Mouse (Mus musculus) cerebral cortex, adult 2 months (tissue): Measurements from ENCODE around the gene Cacnb2.

Experiments used
- WGBS: fragments of 180-500 bp; shearing (Covaris S2); methylation state at CpG from one replicate; pipeline ENCODE4 v1.1.7; 2018; 5-methylcytosine and 5-hydroxymethylcytosine counted together

Cacnb2 gene

DNA sequence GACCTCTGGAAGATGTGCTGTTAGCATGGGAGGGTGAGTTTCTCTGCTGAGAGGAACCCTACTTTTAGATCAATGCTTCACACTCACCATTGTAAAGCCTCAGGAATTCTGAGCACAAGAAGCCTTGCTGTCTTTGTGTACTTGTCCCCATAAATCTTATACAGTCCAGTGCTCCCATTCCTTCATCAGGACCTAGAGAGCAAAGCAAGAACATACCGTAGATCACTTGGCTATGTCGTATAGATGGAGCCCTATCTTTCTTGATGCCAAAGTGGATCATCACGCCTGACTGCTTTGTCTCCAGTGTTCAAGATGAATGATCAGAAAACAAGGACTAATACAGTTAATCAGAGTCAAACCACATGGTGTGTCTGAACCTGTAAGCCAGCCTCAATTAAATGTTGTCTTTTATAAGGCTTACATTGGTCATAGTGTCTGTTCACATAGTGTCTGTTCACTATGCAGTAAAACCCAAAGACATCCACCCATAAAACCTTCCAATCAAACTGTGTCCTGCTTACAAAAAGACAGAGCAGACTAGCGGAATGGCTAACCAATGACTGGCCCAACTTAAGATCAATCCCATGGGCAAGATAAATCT, 198.7 kb downstream of the Cacnb2 start:
- 94% methylated on average over 4 of the region's 4 CpGs for WGBS

- WGBS = 65% methylated on average over 6 of the region's 6 CpGs
Measured at GRCm38 (mm10) chr2:14807650-14808347, 204.9 kb downstream of the Cacnb2 start.

DNA sequence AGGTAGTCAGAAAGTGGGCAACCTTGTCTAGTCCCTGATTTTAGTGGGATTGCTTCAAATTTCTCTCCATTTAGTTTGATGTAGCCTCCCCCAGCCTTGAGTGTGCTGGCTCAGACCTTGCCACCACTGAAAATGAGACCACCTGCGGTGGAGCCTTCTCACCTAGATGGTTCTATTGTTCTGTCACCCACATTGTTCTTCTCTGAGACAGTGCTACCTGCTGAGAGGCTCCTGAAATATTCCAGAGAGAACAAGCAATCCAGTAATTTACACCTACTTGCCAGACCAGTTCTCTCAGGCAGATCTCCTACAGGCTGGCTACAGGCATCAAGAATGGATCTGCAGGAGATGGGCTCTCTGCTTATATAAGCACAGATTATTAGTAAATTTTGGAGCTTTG, 215.8 kb downstream of the Cacnb2 start:
- WGBS = 38% methylated on average over 1 of the region's 1 CpGs

DNA sequence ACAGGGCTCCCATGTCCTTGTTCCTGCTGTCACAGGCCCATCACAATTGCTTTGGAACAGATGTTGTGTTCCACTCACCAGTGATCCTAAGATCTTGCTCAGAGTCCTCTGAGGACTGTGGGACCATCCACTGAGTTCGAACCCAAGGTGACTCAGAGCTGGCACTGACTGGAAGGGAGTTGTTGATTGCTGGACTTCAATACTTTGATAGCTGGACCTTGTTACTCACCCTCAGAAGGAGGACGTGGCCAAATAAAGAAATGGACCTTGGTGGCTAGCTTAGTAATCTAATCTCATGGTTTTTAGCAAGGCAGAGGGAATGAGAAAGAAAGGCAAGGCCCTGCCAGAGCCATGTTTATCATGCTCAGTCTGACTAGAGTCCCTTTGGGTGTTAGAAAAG, 218.1 kb downstream of the Cacnb2 start:
- WGBS = 91% methylated on average over 2 of the region's 2 CpGs

- 51% methylated on average over 11 of the region's 11 CpGs for WGBS
Measured at GRCm38 (mm10) chr2:14823816-14824348, 221.0 kb downstream of the Cacnb2 start.

- 64% methylated on average over 4 of the region's 4 CpGs for WGBS
Measured at GRCm38 (mm10) chr2:14825146-14825545, 222.3 kb downstream of the Cacnb2 start.

DNA sequence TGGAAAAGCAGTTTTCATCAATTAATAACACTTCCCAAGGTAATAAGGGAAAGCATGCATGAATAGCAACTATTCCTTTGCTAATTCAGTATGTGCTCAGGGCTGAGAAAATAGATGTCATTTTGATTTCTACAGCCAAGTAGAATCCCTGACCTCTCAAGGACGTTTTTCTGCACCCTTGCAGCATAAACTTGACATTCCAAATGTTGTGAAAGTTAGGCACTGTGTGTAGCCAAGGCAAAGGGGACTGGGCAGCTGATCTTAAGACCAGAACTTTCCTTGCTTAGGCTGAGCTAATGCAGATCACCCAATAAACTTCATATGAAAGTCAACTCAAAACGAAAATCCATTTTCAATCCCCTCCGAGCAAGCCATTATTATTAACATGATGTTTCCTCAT, 226.6 kb downstream of the Cacnb2 start:
- 76% methylated on average over 3 of the region's 3 CpGs for WGBS

DNA sequence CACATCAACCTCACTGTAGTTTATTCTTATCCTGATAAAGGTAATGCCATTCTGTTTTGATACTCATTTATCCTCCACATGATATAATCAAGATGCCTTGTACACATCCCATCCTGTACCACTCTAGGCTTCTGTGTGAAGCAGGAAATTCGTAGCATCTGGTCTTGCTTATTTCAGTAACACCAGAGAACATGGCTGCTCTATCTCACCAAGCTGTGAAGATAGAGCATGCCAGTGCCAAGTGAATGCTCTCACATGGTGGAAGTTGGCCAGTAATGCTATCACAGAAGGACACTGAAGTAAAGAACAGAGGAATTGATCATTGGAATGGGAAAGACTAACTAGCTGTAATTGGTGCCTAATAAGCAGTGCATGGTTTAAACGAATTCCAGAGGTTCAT, 228.4 kb downstream of the Cacnb2 start:
- WGBS = 57% methylated on average over 2 of the region's 2 CpGs

GRCm38 (mm10) chr2:14834700-14835317, 231.9 kb downstream of the Cacnb2 start:
- WGBS = 63% methylated on average over 5 of the region's 5 CpGs

DNA sequence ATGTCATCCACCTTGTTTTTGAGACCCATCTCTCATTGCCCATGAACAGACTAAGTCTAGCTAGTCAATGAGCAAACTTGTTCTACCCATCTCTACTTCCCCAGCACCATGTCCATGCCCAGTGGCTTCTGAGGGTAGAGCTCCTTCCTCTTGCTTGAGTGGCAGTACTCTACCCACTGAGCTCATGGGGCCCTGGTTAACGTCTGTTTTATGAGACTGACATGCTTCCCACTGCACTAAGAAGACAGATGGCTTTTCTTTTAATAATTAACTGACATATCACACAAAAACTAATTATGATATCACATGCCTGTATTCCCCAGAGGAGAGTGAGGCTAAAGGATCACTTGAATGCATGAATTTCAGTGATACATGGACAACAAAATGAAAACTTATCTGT, 238.4 kb downstream of the Cacnb2 start:
- WGBS = 78% methylated on average over 1 of the region's 1 CpGs

GRCm38 (mm10) chr2:14846727-14847126, 243.8 kb downstream of the Cacnb2 start:
- WGBS = 25% methylated on average over 1 of the region's 1 CpGs

GRCm38 (mm10) chr2:14847188-14847587, 244.3 kb downstream of the Cacnb2 start:
- WGBS = 58% methylated on average over 1 of the region's 1 CpGs

DNA sequence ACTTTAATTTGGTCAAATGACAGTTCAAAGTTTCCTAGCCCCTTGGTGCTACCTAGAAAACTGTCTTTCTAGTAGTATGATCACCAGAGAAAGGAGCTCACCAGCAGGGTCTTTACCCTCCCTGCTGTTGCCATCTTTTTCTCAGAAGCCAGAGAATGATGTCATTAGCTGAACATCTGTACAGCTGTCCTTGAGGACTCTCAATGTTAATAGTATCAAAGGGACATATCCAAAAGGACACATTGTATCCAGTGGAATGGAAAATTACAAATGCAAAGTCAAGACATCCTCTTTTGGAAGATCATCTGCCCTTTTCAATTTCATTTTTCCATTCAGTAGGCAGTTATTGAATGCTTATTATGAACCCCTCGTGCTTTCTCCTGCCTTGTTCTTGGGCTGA, 247.9 kb downstream of the Cacnb2 start:
- 81% methylated on average over 1 of the region's 1 CpGs for WGBS

DNA sequence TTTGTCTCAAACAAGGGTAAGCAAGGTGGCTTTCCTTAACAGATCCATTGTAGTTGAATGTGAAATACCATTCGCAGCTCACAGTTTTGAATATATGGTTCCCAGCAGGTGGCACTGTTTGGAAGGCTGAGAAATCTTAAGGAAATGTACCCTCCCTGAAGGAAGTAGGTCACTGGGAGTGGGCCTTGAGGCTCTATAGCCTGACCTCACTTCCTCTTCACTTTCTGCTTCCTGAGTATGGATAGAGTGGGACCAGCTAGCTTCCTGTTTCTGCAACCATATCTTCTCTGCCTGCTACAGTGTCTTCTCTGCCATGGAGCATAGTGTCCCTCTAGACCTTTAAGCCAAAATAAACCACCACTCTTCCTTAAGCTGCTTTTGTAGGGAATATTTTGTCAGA, 248.5 kb downstream of the Cacnb2 start:
- WGBS = 68% methylated on average over 1 of the region's 1 CpGs

DNA sequence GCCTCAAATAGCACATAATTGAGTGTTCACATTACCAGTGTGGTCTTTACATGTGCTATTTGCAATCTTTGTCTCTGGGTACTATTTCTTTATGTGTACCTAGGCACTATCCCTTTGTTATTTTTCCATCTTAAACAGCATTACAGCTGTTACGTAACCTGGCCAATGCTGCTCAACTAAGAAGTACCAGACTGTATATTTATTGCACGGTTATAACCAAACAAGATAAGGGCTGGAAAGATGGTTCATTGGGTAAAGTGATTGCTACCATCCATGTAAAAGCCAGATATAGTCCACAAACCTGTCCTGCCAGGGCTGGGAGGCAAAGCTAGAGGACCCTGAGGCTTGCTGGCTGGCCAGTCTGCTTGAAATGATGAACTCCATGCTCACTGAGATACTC, 251.2 kb downstream of the Cacnb2 start:
- 95% methylated on average over 2 of the region's 2 CpGs for WGBS

DNA sequence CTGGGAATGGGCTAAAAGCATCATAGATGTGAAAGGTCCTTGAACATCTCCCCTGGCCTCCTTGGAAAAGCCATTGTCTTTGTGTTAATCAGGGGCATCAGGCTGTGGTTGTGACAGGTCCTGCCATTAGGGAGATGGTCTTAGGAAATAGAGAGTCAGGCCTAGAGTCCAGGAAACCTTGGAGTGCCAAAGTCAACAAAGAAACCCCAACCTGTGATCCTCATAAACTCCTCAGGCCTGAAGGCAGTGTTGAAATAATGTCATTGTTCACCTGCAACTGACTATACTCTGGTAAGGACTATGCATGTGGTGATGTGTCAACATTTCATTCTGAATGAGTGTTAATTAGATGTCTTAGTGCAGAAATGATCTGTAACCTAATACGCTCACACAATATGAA, 255.4 kb downstream of the Cacnb2 start:
- WGBS = 96% methylated on average over 1 of the region's 1 CpGs

DNA sequence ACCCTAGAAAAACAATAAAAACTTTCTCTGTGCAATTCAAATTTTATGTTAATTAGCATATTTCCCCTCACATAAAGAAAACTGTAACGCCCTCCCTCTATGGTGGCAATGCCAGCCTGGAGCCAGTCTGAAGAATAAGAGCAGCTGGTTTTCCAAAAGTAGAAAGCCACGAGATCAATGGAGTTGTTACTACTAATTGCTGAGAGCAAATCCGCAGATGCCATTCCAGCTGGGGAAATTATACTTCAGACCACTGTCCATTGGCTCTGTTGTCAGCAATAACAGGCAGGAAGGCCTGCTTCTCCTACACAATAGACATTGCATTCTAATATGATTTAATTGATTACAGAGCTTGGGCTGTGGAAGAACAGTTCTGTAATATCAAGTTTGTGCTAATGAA, 257.5 kb downstream of the Cacnb2 start:
- WGBS = 43% methylated on average over 3 of the region's 3 CpGs

GRCm38 (mm10) chr2:14861613-14862012, 258.7 kb downstream of the Cacnb2 start:
- 71% methylated on average over 2 of the region's 2 CpGs for WGBS

DNA sequence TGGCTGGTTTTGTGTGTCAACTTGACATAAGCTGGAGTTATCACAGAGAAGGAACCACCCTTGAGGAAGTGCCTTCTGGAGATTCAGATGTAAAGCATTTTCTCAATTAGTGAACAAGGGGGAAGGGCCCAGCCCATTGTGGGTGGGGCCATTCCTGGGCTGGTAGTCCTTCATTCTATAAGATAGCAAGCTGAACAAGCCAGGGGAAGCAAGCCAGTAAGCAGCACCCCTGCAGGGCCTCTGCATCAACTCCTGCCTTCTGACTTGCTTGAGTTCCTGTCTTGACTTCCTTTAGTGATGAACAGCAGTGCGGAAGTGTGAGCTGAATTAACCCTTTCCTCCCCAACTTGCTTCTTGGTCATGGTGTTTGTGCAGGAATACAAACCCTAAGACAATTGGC, 260.1 kb downstream of the Cacnb2 start:
- WGBS = 59% methylated on average over 1 of the region's 1 CpGs

DNA sequence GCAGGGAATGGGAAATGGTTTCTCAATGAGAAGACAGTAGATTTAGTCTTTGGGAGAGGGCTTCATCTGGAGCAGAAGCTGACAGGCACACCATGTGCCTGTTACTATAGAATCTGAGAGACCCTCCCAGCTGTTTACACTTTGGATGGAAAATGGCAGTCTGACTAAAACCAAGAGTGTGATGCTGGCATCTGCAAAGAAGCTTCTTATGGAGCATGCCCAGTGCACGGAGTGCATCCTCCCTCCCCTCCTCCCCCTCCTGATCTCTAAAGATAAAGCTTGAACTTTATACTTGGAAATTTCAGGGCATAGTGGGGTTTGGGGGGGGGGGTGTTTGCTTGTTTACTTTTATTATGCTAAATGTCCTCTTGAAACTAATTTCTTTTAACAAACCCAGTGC, 270.2 kb downstream of the Cacnb2 start:
- WGBS = 37% methylated on average over 1 of the region's 1 CpGs

DNA sequence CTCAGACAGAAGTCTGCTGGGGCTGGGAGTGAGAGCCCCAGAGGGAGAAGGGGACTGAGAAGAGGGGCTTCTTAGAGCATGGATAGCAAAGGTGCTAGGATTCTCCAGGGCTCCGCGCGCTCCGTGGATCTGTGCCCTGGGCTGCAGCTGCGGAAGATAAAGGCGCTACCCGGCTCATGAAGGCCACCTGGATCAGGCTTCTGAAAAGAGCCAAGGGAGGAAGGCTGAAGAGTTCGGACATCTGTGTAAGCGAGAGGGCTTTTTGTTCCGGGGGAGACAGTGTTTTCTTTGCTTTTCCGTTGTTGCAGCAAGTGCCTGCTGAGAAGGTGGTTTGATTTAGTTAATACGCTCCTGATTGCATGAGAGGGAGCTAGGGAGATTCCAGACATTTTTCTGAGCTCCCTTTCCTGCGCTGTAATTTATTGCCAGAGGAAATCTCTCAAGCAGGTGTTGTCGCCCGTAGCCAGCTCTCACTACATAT, 270.9 kb downstream of the Cacnb2 start:
- WGBS = 9% methylated on average over 15 of the region's 15 CpGs

GRCm38 (mm10) chr2:14874281-14875037, 271.6 kb downstream of the Cacnb2 start:
- 23% methylated on average over 13 of the region's 13 CpGs for WGBS
